Mouse (Mus musculus) heart, postnatal 10 days (tissue): ENCODE measurements at regions not wholly inside any gene's neighbourhood (a gene's known extent, or its start where the extent isn't known, plus 50 kb on each side); places are given as distances from the start of the nearest gene placed in this dataset.

Experiments used
- DNase-seq, 2 experiments: peaks; one replicate each; pipeline ENCODE4 v3.0.0; 2021
- intact Hi-C: fragments of 180-260 bp; cut with DNase I; formaldehyde crosslinking; loops from one replicate; pipeline ENCODE4 v1.15.1; 2025

DNA sequence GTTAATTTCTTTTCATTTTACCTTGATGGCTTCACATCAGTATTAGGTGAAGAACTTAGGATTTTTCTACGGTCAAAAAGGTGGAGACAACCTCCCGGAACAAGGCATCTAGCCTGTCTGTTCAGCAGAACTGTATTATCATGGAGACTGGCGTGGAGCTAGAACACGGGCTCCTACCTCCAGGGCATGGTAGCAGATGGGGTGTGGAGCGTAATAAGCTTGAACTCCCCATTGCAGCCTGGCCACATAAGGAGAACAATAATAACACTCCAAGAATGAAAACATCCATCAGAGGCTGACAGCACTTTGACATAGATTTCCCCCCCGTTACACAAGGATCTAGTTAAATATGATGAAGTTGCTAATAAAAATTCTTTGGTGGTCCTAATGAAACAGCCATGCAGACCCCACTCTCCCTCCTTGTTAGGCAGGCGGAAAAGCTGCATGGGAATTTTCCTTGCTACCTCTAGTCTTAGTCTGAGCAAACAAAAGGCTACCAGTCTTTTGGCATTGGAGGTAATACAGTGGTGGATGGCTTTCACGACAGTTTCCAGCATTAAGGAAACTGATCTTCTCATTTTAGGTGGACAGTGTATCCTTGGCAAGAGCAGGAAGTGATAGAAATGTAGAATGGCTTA, 137.5 kb downstream of the Ppp4r2 start:
- intact Hi-C loops: no loop called here
- no peak for DNase-seq

DNA sequence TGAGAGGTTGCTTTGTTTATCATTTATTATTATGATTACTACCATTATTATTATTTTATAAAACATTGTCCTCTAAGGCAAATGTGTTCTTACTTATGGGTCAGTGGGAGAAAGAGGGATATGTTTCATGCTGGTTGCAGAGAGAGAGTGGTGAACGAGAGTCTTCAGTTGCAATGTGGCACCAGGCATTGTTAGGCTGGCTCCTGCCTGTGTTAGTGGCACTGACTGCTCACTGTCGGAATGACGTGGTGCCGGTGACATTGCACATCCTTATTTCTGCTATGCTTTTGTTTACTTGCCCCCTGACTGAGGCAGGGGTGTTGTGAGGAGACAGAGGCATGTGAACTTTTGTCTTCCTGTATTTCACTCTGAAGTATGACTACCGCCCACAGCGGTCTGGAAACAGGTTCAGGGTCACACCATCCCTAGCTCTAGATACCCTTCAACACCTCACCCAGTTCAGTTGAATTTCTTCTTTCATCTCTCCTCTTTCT, 138.1 kb downstream of the Ppp4r2 start:
- no peak for DNase-seq
- intact Hi-C loops: no loop called here

DNA sequence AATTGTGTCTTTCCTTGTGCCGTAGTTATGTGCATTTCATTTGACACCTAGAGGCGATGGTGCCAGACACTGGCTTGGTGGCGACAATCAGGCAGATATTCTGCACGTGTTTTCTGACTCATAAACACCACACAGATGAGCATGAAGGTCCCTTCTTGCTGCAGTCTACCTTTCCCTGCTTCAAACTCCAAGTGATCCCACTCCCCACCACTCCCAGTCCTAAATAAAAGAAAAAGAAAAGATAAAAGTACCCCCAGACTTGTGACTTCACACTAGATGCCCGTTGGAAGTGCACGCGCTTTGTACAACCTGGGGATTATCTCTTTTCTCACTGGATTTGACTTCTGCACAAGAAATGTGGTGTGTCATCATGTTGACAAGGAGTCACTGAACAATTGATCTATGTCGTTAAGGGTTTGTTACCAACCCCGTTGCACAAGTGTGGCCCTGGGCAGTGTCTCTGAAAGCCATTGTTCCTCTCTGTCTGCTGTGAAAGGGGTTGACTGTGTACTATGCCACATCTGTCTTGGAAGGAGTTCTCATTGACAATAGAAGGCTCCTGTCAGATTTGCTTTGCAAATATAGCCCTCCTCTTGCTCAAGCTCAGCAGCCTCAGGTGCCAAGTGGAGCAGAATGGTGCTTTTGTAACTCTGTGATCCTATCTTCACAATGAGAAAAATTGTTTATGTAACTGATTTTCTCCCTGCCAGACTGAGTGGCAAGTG, 140.1 kb downstream of the Ppp4r2 start:
- intact Hi-C loops: no loop called here

DNA sequence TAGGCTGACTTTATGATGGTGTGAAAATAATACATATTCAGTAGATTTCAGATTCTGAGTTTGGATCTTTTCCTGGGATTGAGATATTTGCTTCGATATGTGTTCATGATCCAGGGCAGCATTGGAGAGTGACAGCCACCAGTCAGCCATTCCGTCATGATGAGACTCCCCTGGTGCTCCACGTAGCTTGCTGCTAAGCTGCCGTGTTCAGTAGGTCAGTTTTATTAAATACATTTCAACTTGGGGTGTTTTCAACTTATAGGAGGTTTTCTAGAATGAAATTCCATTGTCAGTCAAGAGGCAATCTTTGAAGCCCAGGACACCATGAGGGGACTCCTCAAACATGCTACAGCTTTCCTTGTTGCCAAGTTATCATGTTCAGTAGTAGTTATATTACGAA, 141.3 kb downstream of the Ppp4r2 start:
- intact Hi-C loops: no loop called here
- no peak for DNase-seq

More for the DNA sequence above, 140.1 kb downstream of the Ppp4r2 start:
- DNase-seq: no peak

DNA sequence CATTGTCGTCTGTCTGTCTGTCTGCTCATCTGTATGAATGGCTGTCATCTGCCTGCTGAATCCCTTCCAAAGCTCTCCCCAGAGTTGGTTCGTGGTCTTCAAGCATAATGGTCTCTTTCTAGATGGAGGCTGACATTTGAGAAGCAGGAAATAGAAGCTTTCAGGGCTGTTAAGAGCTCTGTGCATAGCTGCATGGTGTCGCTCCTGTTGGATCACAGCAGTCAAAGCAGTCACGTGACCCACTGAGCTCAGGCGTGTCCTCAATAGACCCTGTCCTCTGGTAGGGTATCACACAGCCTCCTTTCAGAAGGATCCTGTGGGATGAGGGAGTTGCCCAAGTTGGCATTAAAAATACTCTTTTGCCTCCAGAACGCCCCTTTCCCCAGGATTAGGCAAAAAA, 142.4 kb downstream of the Ppp4r2 start:
- peak in 1 of 2 experiments; percentile 8 for DNase-seq
- intact Hi-C loops: no loop called here

DNA sequence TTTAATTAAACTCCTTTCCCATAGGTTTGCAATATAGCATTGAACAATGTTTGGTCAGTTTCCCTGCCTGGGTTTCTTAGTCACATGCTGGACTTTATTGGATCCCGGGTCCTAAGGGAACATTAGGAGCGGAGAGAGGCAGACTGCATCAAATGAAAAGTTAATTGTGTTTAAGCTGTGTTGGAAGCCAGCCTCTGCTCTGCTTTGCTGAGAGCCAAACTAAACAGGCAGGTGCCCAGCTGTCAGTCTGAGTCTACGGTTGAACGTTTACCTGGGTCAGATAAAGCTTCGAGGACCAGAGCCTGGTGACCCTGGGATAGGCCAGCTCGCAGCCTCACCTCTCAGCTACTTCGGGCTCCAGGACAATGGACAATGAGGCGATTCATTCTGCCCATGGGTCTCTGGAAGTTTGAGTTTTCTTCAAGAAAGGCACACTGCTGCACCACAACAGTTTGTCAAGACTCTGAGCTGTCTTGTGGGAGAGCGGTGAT, 143.8 kb downstream of the Ppp4r2 start:
- DNase-seq: no peak
- intact Hi-C loops: no loop called here

DNA sequence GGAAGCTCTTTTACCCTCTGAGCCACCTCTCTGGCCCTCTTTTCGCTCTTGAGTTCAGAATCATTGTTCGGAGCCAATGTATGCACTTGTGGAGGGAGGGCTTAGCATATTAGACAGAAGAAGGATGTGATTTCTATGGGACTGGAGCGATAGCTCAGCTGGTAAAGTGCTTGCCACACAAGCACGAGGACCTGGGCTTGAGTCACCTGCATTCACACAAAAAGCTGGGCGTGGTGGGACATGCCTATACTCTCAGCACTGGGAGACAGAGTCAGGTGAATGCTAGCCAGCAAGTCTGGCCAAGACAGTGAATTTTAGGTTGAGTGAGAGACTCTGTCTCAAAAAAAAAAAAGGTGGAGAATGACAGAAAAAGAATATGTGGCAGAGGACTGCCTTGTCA, 144.7 kb downstream of the Ppp4r2 start:
- intact Hi-C loops: no loop called here
- DNase-seq: no peak

DNA sequence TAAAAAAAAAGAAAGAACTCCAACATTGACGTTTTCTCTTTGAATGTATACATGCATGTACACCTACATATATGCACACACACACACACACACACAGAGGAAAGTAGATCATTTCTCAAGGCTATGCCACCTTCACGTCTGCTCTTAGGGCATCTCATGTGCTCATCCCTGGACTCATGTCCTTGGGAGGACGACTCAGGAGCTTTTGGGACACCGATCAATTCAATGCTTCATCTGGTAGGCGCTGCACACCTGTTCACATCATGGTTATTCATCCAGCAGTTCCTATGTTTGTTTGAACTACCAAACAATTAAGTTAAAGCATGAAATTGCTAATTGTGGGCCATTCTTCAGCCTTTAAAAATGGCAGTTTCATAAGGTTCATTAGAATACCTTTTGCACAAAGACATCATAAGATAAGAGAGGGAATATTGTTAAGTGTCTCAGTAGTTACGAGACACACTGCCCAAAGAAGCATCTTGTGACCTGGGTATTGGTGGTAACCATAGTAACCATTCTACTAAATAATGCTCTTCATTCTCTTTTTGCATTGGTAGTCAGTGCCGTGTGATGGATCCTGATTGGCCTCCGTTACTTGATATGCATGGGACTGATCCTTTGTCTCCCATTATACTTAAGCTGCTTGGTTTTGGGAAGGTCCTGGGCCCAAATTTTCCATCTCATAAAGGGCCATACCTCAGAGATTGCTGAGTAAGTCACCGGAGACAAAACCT, 145.5 kb downstream of the Ppp4r2 start:
- DNase-seq: no peak
- intact Hi-C loops: no loop called here

DNA sequence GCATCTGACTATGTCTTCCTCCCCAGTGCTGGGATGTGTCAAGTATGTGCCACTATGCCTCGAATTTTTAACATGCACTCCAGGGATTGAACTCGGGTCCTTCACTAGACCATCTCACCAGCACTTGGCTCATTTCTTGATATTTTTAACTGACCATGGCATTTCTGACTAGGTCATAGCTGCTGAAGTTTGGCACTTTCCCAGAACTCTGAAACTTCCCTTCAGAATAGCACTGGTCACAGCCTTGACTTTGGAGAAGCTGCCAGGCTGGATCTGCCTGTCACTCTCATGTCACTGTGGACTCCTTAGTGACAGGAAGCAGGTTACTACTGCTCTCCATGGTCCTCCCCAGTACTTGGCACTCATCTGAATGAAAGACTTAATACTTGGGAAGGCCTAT, 146.7 kb downstream of the Ppp4r2 start:
- intact Hi-C loops: no loop called here
- no peak for DNase-seq

DNA sequence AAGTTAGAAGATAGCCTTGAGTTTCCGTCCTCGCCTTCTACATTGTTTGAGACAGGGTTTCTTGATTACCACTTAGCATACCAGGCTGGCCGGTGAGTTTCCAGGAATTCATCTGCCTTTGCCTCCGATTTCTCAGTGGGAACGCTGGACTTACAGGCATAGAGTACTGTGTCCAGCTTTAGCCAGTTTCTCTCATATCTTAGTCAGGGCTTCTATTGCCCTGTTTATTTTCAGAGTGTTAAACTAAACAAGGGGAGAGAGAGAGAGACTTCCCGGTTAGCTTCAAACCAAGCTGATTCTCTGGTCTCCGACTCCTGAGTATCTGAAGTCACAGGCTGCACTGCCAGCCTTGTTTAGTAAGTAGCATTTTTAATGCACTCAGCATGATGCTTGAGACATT, 151.4 kb downstream of the Ppp4r2 start:
- intact Hi-C loops: no loop called here
- DNase-seq: no peak

DNA sequence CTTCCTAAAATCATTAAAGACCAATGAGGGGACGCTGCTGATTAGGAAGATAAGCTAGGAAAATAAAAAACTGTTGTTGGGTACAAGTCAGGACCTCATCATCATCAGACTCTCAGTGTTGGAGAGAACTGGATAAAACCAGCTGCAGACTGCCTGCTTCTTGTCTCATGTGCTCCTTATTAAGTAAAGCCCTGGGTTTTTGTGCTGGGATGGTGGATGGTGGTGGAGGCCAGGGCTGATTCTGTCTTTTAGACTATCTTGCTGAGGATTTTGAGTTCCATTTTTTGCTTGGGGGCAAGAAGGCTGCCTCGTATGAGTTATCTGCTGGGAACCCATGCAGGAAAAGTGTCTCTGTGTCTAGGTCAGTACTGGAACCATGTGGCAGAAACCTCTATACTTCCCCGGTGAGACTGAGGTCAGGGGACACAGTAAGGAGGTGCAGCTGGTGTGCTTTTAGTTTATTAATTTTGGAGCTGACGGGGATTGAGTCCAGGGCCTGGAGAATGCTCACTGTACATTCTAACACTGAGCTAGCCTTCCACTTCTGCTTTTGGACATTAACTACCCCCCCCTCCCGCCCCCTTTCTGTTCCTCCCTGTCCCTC, 152.0 kb downstream of the Ppp4r2 start:
- no peak for DNase-seq
- intact Hi-C loops: no loop called here

DNA sequence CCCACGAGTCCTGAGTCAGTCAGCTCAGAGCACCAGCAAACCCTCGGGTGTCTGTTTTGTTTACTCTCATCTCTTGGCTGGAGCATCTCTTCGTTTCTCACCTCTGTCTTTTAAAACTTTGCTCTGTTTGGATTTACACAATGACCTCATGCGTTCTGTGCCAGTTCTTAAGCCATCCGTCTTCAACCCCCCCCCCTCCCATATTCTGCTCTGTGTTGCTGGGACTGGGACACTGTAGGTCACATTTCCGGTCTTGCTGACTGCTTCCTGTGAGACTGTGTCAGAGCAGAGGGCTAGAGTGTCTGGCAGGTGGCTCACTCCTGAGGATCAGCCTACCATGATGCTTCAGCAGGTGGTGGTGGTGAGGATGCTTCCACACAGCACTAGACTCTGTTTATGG, 155.1 kb downstream of the Ppp4r2 start:
- intact Hi-C loops: no loop called here
- DNase-seq: no peak

DNA sequence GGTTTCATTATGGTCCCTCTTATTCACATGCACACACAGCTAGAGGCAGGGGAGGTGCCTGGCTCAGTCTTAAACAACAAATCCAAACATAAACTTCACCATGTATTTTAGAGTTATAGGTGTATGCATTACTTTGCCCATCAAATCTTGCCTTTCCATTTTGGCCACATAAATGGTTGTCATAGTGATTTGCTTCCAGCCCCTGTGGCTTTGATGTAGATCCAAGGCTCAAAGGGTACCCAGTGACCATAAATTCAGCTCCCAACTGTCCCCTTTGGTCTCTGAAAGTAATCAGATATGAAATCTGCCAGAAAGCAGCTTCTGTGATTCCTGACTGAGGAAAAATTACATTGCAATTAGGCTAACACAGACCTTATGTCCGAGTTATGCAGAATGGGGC, 160.0 kb downstream of the Ppp4r2 start:
- intact Hi-C loops: no loop called here
- no peak for DNase-seq

DNA sequence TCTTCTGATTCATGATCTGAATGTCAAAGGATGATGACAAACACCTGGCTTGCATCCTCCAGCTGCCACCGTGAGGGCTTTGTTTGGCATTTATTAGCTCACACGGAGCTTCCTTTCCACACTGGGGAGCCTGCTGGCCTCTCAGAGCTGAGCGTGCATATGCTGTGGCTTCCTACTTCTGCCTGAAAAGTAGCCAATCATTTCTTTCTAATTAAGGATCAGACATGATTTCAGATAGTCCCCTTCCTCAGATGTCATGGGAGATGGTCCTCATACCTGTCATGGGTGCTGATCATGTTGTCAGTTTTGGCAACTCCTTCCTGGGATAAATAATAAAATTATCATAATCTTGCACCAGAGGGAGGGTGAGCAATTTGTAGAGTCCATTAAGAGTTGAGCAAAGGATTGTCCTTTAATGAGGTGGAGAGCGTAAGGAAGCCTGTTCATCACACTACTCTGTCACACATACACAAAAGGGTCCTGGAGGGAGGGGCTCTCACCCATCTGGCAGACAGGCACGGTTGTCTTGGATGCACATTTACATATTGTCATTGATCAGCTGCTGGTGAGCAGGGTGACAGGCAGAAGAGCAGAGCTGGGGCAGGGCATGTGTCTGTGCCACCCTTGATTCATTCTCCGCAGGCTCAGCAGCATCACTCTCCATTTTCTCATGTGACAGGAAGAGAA, 162.6 kb downstream of the Ppp4r2 start:
- DNase-seq: no peak
- intact Hi-C loops: no loop called here

DNA sequence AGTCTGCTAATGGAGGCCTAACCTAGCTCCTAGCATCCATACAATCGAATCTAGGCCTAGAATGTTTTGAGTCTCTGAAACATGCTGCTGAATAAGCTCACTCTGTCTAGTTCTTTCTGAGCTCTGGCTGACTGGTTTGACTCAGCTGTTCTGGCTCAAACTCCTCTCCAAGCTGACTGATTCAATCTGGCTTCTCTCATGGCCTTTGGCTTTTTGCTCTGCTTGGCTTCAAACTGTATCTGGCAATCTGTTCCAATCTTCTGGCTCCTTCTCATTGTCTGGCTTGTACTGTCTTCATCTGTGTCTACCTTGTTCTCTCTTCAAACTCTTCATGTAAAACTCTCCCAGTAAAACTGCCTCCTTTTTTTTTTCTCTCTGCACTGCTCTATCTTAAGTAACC, 164.9 kb downstream of the Ppp4r2 start:
- intact Hi-C loops: no loop called here
- DNase-seq: peak in 1 of 2 experiments; percentile 5

DNA sequence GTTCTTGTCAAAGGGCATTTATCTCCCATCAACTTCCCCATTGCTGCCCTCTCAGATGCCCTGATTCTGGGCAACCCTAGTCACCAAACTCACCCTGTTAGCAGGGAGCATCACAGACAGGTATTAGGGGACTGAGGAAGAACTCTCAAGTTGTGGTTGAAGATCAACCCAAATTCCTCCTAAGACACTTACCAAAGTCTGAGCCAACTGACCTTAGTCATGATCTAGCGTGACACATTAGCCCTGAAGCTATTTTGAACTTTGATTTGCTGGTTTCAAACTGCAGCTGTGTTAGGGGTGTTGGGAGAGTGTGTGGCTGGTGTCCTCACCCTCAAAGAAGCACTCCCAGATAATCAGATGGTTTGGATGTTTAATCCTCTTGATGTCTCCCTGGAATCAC, 170.5 kb downstream of the Ppp4r2 start:
- intact Hi-C loops: no loop called here
- DNase-seq: no peak

DNA sequence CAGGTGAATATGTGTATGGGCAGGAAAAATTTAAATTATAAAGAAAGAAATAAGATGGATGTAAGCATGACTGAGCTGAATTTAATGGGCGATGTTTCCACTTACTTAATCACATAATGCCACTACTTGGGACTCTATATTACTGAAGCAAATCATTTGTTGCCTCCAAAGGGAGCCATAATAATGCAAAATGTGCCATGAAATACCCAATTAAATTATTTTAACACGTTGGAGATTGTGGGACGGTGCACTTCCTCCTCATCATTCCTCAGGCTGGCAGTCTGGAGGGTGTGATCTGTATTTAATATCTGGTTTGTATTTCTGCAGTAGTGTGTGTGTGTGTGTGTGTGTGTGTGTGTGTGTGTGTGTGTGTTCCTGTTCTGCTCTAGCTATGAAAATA, 188.2 kb downstream of the Ppp4r2 start:
- no peak for DNase-seq

DNA sequence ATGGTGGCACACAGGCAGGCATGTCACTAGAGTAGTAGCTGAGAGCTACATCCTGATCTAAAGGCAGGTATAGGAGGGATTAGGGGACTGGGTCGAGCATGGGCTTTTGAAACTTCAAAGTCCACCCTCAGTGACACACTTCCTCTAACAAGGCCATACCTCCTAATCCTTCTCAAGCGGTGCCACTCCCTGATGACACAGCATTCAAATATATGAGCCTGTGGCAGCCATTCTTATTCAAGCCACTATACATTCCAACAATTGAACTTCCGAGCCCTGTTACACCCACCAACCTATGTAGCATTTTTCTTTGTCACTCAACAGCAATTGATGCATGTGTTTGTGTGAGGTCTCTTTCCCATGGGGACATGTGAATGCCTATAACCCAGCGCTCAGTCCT, 192.4 kb downstream of the Ppp4r2 start:
- intact Hi-C loops: no loop called here
- DNase-seq: no peak

More for the DNA sequence above, 188.2 kb downstream of the Ppp4r2 start:
- intact Hi-C loops: no loop called here

DNA sequence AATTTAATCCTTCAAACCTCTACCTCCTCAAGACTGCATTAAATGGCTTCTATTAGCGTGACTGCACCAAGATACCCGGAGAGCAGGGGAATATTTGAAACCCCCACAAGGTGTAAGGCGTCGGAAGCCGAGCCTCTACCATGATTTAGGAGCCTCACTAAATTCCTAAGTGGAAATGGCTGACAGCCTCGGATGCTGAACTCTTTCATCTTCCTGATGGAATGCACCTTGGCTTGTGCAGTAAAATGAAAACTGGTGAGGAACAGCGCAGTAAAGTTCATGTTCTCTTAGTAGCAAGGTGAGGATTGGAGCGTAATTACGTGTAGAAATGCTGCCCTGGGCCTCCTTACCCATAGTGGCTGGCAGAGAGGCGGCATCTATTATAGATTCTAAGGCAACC, 194.0 kb downstream of the Ppp4r2 start:
- intact Hi-C loops: no loop called here
- no peak for DNase-seq

DNA sequence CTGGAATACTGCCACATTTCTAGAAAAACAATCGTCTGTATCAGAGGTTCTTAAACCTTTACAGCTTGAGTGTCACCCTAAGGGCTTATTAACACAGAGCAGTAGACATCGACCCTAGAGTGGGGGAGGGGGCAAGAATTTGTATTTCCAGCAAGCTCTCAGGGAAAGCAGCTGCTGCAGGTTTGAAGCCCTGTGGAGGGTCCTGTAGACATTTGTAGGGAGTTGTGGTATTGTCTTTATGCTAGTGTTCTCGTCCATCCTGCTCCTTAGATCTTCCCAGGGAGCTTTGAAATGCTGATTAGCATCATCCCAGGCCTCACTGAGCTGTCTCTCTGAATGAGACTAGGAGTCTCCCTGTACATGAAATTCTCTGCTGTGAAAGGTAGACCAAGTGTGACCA, 196.0 kb downstream of the Ppp4r2 start:
- DNase-seq: no peak
- intact Hi-C loops: no loop called here
